Mouse (Mus musculus): ENCODE measurements around the gene Phxr2.

- TF ChIP-seq POLR2A (IDR thresholded peaks at IDR 0.05; ENCODE audit: borderline replicate concordance, extremely low read depth, low read depth, low read length), result no peak
- no peak for TF ChIP-seq CTCF (IDR thresholded peaks at IDR 0.05; ENCODE audit: insufficient read depth, low read length)
Observed at GRCm38 (mm10) chr10:99132189-99132588, 6.1 kb upstream of the Phxr2 start.

Measured in lung, adult 2 months (tissue).